Mouse (Mus musculus) T-helper 2 cell (primary cell): ENCODE data around the gene Larp4b.

Source experiments
- in situ Hi-C: fragments of 300-600 bp; cut with MboI, MseI; formaldehyde crosslinking; loops from one replicate; pipeline ENCODE4 v1.15.1; 2025; ENCODE audit warnings: high pct_unique_total_duplicates

The Larp4b gene

GRCm38 (mm10) chr13:9178270-9178669 lies 84.6 kb downstream of the Larp4b start:
- in situ Hi-C loops = no loop called here

- in situ Hi-C loops = no loop called here
These were observed 85.0 kb downstream of the Larp4b start for GRCm38 (mm10) chr13:9178718-9179117.

- in situ Hi-C loops = loop anchor here (5.0 to 10.0 kb wide), 4 partner anchors 95 to 665 kb away; partner anchors contain the start of gene Dip2c
These were observed 86.5 kb downstream of the Larp4b start for GRCm38 (mm10) chr13:9180221-9180620.

GRCm38 (mm10) chr13:9181106-9181505 lies 87.4 kb downstream of the Larp4b start:
- in situ Hi-C loops = loop anchor here (5.0 to 10.0 kb wide), 4 partner anchors 94 to 664 kb away; partner anchors contain the start of gene Dip2c

GRCm38 (mm10) chr13:9181666-9182264 lies 88.1 kb downstream of the Larp4b start:
- in situ Hi-C loops = loop anchor here (5.0 to 10.0 kb wide), 4 partner anchors 93 to 663 kb away; partner anchors contain the start of gene Dip2c

DNA sequence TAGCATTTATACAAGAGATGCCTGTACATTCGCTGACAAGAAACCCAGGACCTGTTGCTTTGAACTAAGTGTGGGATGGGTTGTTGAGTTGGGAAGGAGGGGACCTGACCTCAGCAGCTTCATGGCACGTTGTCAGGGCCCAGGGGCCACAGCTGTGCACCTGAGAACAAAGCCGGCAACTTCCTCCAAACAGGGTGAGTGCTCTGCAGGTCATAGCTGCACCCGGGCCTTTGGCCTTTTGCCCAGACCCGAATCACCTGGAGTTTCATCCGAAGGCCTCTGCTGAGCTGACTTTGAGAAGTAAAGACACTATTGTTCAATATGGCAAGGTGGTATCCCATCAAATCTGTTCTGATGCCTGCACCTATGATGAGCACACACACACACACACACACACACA lies 90.6 kb downstream of the Larp4b start:
- in situ Hi-C loops = loop anchor here (5.0 to 10.0 kb wide), 4 partner anchors 91 to 661 kb away; partner anchors contain the start of gene Dip2c

DNA sequence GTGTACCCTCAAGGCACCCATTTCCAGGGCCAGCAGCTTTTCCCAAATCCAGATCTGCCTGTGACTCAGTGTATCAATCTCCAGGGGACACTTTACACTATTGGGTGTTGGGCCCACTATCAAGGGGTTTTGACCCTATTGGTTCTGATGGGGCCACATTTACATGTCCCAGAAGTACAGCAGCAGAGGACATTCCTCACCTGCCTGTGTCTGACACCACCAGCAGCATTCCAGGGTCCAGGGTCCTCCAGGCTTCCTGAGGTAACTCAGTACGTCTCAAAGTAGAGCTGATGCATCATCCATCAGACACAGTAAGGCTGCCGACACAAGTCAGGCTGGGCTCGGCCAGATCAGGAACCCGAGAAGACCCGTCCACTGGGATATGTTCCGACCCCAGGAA lies 91.0 kb downstream of the Larp4b start:
- in situ Hi-C loops = loop anchor here (5.0 to 10.0 kb wide), 4 partner anchors 90 to 660 kb away; partner anchors contain the start of gene Dip2c

DNA sequence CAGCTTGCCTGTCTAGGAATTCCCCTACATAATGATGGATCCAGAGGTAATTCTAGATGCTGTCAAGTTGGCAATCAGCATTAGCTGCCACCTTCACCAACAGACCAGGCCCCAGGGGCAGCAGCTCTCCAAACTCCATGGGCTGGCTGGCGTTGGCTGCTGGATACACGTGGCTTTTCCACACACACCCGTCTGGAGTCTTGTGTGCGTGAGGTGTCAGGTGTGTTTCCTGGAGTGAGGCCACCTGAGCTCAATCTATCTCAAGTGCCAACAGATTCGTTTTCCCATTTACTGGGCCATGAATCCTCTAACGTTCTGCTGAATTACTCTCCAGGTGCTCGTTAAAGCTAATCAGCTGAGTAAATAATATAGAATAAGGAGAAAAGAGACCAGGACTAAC lies 93.5 kb downstream of the Larp4b start:
- in situ Hi-C loops = loop anchor here (10.0 kb wide), 3 partner anchors 88 to 658 kb away; partner anchors contain the start of gene Dip2c

DNA sequence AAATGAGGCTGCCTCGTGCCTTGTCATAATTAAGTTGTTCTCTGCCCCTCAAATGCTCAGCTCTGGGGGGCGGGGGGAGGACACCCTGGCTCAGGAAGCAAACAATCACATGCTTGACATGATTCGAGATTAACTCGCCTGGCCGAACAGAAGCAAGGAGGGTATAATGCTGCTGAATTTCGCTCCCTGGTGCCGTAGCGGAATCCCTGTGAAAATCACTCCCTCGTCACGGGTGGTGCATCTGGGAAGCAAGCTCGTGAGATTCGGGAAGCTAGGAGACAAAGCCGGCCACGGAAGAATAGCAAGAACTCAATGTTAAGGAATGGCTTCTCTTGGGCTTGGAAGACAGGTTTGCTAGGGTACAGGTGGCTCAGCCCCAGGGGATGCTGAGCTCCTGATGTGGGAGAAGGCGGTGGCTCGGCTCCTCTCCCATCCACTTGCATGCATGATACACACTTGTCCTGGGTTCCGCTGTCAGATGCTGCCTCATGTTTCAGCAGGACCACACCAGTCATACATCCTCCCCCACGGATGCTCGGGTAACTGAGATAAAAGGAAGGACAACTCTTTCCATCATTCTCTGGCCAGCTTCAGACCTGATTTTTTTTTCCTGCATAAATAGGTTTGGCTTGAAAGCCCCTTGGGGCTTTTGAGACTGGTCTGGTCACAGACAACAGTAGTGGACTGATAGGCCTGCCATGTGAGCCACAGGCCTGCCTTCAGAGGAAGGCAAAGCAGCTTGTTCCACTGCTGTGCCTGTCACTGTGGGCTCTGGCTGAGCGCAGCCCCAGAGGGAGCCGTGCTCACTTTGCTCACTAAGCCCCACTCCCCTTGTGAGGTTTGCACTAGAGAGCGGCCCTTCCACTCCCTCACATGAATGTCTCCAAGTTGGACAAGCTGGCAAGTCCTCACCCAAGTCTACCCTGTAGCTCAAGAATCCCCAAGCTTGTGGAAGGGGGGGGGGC lies 94.2 kb downstream of the Larp4b start:
- in situ Hi-C loops = loop anchor here (10.0 kb wide), 3 partner anchors 87 to 657 kb away; partner anchors contain the start of gene Dip2c

DNA sequence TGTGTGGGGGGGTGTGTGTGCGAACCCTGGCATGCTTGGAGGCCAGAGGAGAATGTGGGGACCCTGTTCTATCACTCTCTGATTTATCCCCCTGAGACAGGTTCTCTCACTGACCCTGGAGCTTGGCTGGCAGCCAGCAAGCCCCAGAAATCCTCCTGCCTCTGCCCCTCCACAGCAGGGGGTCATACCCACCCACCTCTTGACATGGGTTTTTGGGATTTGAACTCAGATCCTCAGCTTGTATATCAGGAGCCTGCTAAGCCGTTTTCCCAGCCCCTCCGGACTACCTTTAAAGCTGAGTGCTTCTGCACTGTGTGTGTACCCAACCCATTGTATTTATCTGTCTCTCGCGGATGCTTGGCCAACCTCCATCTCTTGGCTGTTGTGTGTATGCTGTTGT lies 95.8 kb downstream of the Larp4b start:
- in situ Hi-C loops = loop anchor here (10.0 kb wide), 3 partner anchors 85 to 655 kb away; partner anchors contain the start of gene Dip2c

GRCm38 (mm10) chr13:9191172-9192140 lies 97.8 kb downstream of the Larp4b start:
- in situ Hi-C loops = loop anchor here (10.0 kb wide), 1 partner anchor 593 kb away; no protein-coding TSS in a partner anchor

DNA sequence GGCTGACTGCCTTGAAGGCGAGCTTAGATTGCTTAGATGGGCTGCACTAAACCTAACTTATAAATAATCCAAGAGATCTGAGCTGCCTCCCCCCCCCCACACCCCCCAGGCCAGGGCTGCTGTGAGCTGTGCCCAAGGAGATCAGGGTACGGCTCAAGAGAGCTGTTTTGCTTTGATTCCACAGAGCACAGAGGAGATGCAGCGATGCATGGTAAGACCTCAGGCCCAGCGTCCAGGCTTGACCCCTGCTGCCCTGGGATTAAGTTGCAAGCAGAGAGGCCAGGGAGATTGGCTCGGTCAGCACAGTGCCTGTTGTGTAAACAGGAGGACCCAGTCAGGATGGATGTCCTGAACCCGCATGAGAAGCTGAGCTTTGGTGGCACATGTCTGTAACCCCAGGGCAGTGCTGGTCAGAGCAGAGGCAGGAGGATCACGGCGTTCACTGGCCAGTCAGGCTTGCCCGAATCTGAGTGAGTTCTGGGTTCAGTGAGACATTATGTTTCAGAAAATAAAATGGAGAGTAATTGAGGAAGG lies 99.2 kb downstream of the Larp4b start:
- in situ Hi-C loops = loop anchor here (10.0 kb wide), 1 partner anchor 592 kb away; no protein-coding TSS in a partner anchor

- in situ Hi-C loops = loop anchor here (10.0 kb wide), 1 partner anchor 590 kb away; no protein-coding TSS in a partner anchor
These were observed 101.0 kb downstream of the Larp4b start for GRCm38 (mm10) chr13:9194656-9195055.

DNA sequence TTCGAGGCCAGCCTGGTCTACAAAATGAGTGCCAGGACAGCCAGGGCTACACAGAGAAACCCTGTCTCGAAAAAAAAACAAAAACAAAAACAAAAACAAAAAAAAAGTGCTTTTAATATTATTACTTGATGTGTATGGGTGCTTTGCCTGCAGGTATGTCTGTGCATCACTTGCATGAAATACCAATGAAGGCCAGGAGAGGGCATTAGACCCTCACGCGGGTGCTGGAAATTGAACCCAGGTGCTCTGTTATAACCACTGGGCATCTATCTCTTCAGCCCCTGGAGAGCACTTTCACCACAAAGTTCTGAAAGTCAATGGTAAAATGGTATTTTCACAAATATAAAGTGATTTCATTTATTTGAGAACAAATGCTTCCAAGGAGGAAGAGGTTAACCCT lies 101.9 kb downstream of the Larp4b start:
- in situ Hi-C loops = loop anchor here (10.0 kb wide), 1 partner anchor 589 kb away; no protein-coding TSS in a partner anchor

GRCm38 (mm10) chr13:9198106-9198505 lies 104.4 kb downstream of the Larp4b start:
- in situ Hi-C loops = loop anchor here (10.0 kb wide), 1 partner anchor 587 kb away; no protein-coding TSS in a partner anchor

GRCm38 (mm10) chr13:9198728-9199464 lies 105.2 kb downstream of the Larp4b start:
- in situ Hi-C loops = loop anchor here (10.0 kb wide), 1 partner anchor 586 kb away; no protein-coding TSS in a partner anchor

- in situ Hi-C loops = loop anchor here (10.0 kb wide), 1 partner anchor 585 kb away; no protein-coding TSS in a partner anchor
These were observed 105.8 kb downstream of the Larp4b start for GRCm38 (mm10) chr13:9199465-9199844.

GRCm38 (mm10) chr13:9222761-9223405 lies 129.2 kb downstream of the Larp4b start:
- in situ Hi-C loops = no loop called here
